Mouse (Mus musculus) limb, embryonic 14.5 days (tissue): ENCODE measurements around the gene Mbtd1. TPM values are rescaled to one million over a fixed set of nuclear protein-coding genes. Genes with fewer than 3 reads are reported as not detected.

ENCODE experiments used
- ATAC-seq: fragments of 200-750 bp; cut with Nextera tagmentation; 2 replicates; pipeline ENCODE4 v1.8.0; 2017; ENCODE audit warnings: low read depth, moderate number of reproducible peaks, moderate TSS enrichment; ENCODE audit not compliant: low FRiP score
- DNase-seq: peaks from one replicate; pipeline ENCODE4 v3.0.0-alpha.2; 2015; ENCODE audit warnings: low spot score
- H3K27ac ChIP-seq: fragments of 300-500 bp; sonication (generic); replicated peaks from 2 replicates; pipeline ENCODE4 v1.5.1; 2014; ENCODE audit warnings: low read depth, mild to moderate bottlenecking, low read length, moderate library complexity, mixed read lengths
- H3K27me3 ChIP-seq: fragments of 300-500 bp; sonication (generic); 2 replicates; pipeline ENCODE4 v1.6.1; 2014; ENCODE audit warnings: low read length, mixed read lengths; ENCODE audit not compliant: control insufficient read depth, insufficient read depth
- H3K36me3 ChIP-seq: fragments of 300-500 bp; sonication (generic); 2 replicates; pipeline ENCODE4 v1.6.1; 2014; ENCODE audit warnings: mild to moderate bottlenecking, low read length, moderate library complexity, mixed read lengths; ENCODE audit not compliant: control insufficient read depth, insufficient read depth
- H3K4me1 ChIP-seq: fragments of 300-500 bp; sonication (generic); 2 replicates; pipeline ENCODE4 v1.6.1; 2014; ENCODE audit warnings: antibody characterized with exemption, low read length, mixed read lengths; ENCODE audit not compliant: control insufficient read depth, insufficient read depth
- H3K4me2 ChIP-seq: fragments of 300-500 bp; sonication (generic); replicated peaks from 2 replicates; pipeline ENCODE4 v1.6.1; 2014; ENCODE audit warnings: low read depth, mild to moderate bottlenecking, low read length, moderate library complexity; ENCODE audit not compliant: severe bottlenecking
- H3K4me3 ChIP-seq: fragments of 300-500 bp; sonication (generic); replicated peaks from 2 replicates; pipeline ENCODE4 v1.5.1; 2014; ENCODE audit warnings: low read length
- H3K9ac ChIP-seq: fragments of 300-500 bp; sonication (generic); 2 replicates; pipeline ENCODE4 v1.6.1; 2014; ENCODE audit warnings: mild to moderate bottlenecking, low read depth, low read length, moderate library complexity; ENCODE audit not compliant: severe bottlenecking
- H3K9me3 ChIP-seq: fragments of 300-500 bp; sonication (generic); 2 replicates; pipeline ENCODE4 v1.6.1; 2016; ENCODE audit warnings: low read length; ENCODE audit not compliant: control insufficient read depth
- POLR2A ChIP-seq: fragments of 200-500 bp; IDR thresholded peaks from 2 replicates; pipeline ENCODE4 v1.8.0; 2012; ENCODE audit warnings: inconsistent platforms, mild to moderate bottlenecking, moderate library complexity, borderline replicate concordance; ENCODE audit not compliant: insufficient read depth, insufficient read length; ENCODE audit errors: extremely low read depth
- WGBS: fragments of 180-500 bp; shearing (Covaris S2); extraction: QIAGEN DNeasy Blood & Tissue Kit; methylation state at CpG from one replicate; pipeline ENCODE4 v1.1.7; 2014; 5-methylcytosine and 5-hydroxymethylcytosine counted together
- polyA plus RNA-seq, 2 experiments: library from polyadenylated mRNA; depleted of rRNA in 1 of 2; stranded (reverse) in 1 of 2; unstranded in 1 of 2; fragments of >200 nt; fragmentation: Nextera tagmentation in 1 of 2; extraction: Ambion mirVana in 1 of 2; gene quantifications; 2 replicates each; pipeline versions ENCODE4 v1.2.1 to v1.2.3; 2012 to 2014

The Mbtd1 gene
- polyA plus RNA-seq, 2 experiments = 23.8 to 36.3 TPM

DNA sequence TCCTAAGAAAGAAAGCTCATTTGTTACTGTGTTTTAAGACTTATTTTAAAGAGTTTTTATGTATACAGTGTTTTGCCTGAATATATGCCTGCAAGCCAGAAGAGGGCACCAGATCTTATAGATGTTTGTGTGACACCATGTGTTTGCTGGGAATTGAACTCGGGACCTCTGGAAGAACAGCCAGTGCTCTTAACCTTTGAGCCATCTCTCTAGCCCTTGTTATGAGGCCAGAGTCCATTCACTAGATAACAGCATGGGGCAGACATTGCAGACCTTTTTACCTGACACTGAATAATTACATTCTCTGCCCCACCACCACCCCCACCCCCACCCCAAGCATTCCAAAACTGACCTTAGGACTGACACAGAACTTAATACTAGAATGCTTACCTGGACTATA is 64.4 kb downstream of the Mbtd1 start:
- H3K27ac ChIP-seq = no peak overlapping the region
- H3K4me2 ChIP-seq = no peak overlapping the region
- peaks cover 13% of the 10 kb centered on the region; the same call in 1 of the 2 replicates for H3K4me1 ChIP-seq
- TF ChIP-seq POLR2A = no peak
- ATAC-seq = no peak
- H3K4me3 ChIP-seq = no peak overlapping the region
- no peaks in the 10 kb centered on the region for H3K27me3 ChIP-seq
- H3K9ac ChIP-seq = no peak overlapping the region
- H3K36me3 ChIP-seq = peaks cover 64% of the 10 kb centered on the region
- DNase-seq = no peak
- no peaks in the 10 kb centered on the region for H3K9me3 ChIP-seq
- WGBS = 94% methylated on average over 1 of the region's 1 CpGs

DNA sequence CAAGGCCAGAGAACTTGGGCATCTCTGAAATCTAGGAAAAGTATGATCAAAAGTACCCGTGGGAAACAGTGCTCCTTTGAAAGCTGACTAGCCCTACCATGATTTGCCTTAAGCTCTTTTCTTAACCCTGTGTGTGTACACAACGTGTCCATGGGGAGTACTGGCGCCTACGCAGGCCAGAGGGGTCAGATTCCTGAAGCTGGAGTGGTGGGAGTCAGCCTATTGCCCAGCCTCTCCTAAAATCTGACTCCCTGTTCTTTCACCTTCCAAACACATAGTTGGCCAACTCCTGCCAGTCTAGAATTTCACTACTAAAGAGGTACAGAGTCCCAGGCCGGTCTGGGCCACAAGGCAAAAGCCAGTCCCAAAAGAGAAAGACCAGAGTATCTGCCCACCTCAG is 66.7 kb downstream of the Mbtd1 start:
- 70% methylated on average over 5 of the region's 5 CpGs for WGBS
- Histone ChIP-seq H3K4me3 (no peak overlapping the region), H3K36me3 (peaks cover 55% of the 10 kb centered on the region), H3K9ac (no peak overlapping the region), H3K27me3 (no peaks in the 10 kb centered on the region), H3K4me1 (peaks cover 19% of the 10 kb centered on the region; the same call in 1 of the 2 replicates), H3K4me2 (no peak overlapping the region), H3K27ac (no peak overlapping the region), H3K9me3 (no peaks in the 10 kb centered on the region)
- TF ChIP-seq POLR2A = no peak
- ATAC-seq (no peak), DNase-seq (no peak)

DNA sequence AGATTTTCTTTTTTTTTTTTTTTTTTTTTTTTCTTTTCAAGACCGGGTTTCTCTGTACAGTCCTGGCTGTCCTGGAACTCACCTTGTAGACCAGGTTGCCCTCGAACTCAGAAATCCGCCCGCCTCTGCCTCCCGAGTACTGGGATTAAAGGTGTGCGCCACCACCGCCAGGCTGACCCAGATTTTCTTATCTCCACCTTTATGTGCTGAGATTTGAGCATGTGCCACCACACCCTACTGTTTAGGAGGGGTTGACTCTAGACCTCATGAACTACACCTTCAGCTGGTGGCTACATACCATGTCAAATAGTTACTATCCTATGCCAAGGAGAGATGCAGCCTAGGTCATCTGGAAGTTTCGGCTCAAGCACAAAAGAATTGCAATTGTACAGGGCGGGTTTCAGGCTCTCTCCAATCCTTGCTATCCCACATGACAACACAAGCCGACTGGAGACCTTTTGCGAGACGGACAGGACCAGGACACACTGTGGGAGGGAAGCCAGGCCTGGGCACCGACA is 69.1 kb downstream of the Mbtd1 start:
- H3K27me3 ChIP-seq = no peaks in the 10 kb centered on the region
- H3K4me2 ChIP-seq = peak overlapping the region; percentile 77
- H3K4me3 ChIP-seq = peak overlapping the region; percentile 51
- H3K9ac ChIP-seq = peak overlapping the region; percentile 71
- no peak for TF ChIP-seq POLR2A
- ATAC-seq (no peak), DNase-seq (no peak)
- no peaks in the 10 kb centered on the region for H3K9me3 ChIP-seq
- H3K4me1 ChIP-seq = peaks cover 19% of the 10 kb centered on the region; the same call in 1 of the 2 replicates
- peak overlapping the region; percentile 75 for H3K27ac ChIP-seq
- H3K36me3 ChIP-seq = peaks cover 67% of the 10 kb centered on the region
- 42% methylated on average over 13 of the region's 13 CpGs for WGBS

DNA sequence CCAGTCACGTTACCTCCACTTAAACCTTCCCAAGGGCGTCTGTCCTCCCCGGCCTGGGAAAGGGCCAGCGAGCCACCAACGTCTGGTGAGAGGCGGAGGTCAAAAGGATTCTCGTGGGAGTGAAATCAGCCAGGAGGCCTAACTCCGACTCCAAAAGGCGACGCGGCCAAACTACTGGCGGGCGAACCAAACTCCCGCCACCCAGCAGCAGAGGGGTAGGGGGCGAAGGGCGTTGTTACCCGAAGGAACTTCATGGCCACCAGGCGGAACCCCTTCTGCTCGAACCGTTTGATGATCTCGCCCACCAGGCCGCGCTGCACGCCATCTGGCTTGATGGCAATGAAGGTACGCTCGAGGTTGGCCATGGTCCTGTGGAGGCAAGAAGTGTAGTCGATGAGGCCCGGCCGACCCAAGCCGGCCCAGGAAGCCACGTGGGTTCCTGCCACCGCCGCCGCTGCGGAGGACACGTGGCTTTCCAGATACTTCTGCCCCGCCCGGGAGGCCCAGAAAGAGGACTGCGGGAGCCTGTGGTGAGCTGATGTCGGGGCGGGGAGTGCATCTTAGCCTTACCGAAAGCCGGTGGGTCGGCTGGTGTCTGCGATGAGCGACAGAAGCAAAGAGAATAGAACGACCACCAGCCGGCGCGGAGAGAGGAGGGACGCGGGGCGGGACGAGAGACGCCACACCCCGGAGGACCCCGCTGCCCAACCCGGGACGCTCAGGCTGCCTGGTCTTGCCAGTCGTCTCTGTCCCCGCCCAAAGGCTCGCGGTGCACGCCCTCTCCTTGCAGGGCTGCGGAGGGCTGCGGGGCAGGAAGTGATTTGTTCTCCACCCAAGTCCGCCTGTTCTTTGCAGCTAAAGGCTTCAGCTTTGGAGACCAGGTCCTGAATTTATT is 69.9 kb downstream of the Mbtd1 start:
- DNase-seq (peak; percentile 95), ATAC-seq (peak; percentile 97)
- Histone ChIP-seq H3K9ac (peak overlapping the region; percentile 71), H3K4me2 (peak overlapping the region; percentile 77), H3K36me3 (peaks cover 67% of the 10 kb centered on the region), H3K27ac (peak overlapping the region; percentile 75), H3K4me1 (peaks cover 19% of the 10 kb centered on the region; the same call in 1 of the 2 replicates), H3K4me3 (peak overlapping the region; percentile 51), H3K27me3 (no peaks in the 10 kb centered on the region), H3K9me3 (no peaks in the 10 kb centered on the region)
- under 1% methylated on average over 58 of the region's 67 CpGs for WGBS
- TF ChIP-seq POLR2A = no peak

DNA sequence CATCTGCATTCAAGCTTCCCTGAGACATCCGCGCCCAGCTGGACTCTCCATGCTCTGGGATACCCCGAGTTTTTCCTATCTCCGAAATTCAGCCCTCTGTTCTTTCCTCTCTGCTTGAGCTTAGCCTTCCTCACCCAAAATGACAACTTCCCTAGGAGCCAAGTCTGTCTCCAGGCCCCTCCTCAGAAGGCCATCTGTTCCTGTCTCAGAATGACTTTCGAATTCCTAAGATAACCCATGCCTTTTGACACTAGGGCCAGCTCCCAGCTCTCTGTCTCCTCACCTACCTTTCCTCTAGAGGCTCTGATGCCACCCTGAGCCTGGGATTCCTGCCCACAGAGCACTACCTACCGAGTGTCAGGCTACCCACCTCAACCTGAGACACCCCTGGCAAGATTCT is 70.5 kb downstream of the Mbtd1 start, which contains the start of gene Nme2:
Nme2 (minus strand) TSS at position 101 of the 400 bp plus-strand sequence.
- Histone ChIP-seq H3K4me3 (peak within 1 kb of the TSS; percentile 51), H3K9ac (peak within 1 kb of the TSS; percentile 71), H3K27me3 (no peaks in the 10 kb centered on the region), H3K27ac (peak within 1 kb of the TSS; percentile 75), H3K9me3 (no peaks in the 10 kb centered on the region), H3K4me1 (peaks cover 19% of the 10 kb centered on the region; the same call in 1 of the 2 replicates), H3K36me3 (peaks cover 66% of the 10 kb centered on the region), H3K4me2 (peak within 1 kb of the TSS; percentile 77)
- no peak for DNase-seq
- ATAC-seq = peak; percentile 22
- WGBS = 1% methylated on average over 6 of the region's 6 CpGs
- no peak for TF ChIP-seq POLR2A
